Mouse (Mus musculus): Measurements from ENCODE around the gene Cacnb3. TPM values are rescaled to one million over a fixed set of nuclear protein-coding genes. Genes with fewer than 3 reads are reported as not detected.

The Cacnb3 gene
- polyA plus RNA-seq, 2 experiments: 0.42 to 0.85 TPM

- WGBS (ENCODE audit: insufficient replicate concordance): 85% methylated on average over 12 of the region's 12 CpGs
- no peak overlapping the region for H3K4me3 ChIP-seq (ENCODE audit: insufficient read depth in 1 of 2, low read depth in 2 of 2, low read length in 2 of 2)
- no peak for TF ChIP-seq EP300 (IDR thresholded peaks at IDR 0.05; ENCODE audit: low read depth)
- TF ChIP-seq CTCF (IDR thresholded peaks at IDR 0.05; ENCODE audit: low read depth): no peak
- ATAC-seq (ENCODE audit: insufficient read depth) (peak; percentile 24; the same call in 1 of the 2 replicates), DNase-seq (ENCODE audit: low read depth in 3 of 3, low spot score in 3 of 3) (no peak)
- H3K9me3 ChIP-seq (ENCODE audit: control insufficient read depth, low read length): no peaks in the 10 kb centered on the region
- H3K27me3 ChIP-seq (ENCODE audit: control insufficient read depth, insufficient read depth, low read length): peaks cover 4% of the 10 kb centered on the region
- no peak overlapping the region for H3K27ac ChIP-seq
- H3K9ac ChIP-seq (replicated peaks): no peak overlapping the region
- peaks cover 34% of the 10 kb centered on the region for H3K36me3 ChIP-seq (replicated peaks; ENCODE audit: control insufficient read depth, insufficient read depth, low read depth)
- H3K4me2 ChIP-seq (ENCODE audit: low read depth): no peak overlapping the region
- H3K4me1 ChIP-seq (replicated peaks; ENCODE audit: control insufficient read depth in 2 of 2, insufficient read depth in 2 of 2, low read length in 1 of 2): no peaks in the 10 kb centered on the region
These were observed 13.8 kb downstream of the Cacnb3 start for GRCm38 (mm10) chr15:98644406-98644805.

GRCm38 (mm10) chr15:98645057-98646026 lies 14.7 kb downstream of the Cacnb3 start:
- Histone ChIP-seq H3K4me1 (replicated peaks; ENCODE audit: control insufficient read depth in 2 of 2, insufficient read depth in 2 of 2, low read length in 1 of 2) (no peaks in the 10 kb centered on the region), H3K9me3 (ENCODE audit: control insufficient read depth, low read length) (no peaks in the 10 kb centered on the region), H3K36me3 (replicated peaks; ENCODE audit: control insufficient read depth, insufficient read depth, low read depth) (peaks cover 44% of the 10 kb centered on the region), H3K27ac (no peak overlapping the region), H3K4me3 (ENCODE audit: insufficient read depth in 1 of 2, low read depth in 2 of 2, low read length in 2 of 2) (no peak overlapping the region), H3K27me3 (ENCODE audit: control insufficient read depth, insufficient read depth, low read length) (peaks cover 2% of the 10 kb centered on the region; the same call in 1 of the 2 replicates), H3K9ac (replicated peaks) (no peak overlapping the region), H3K4me2 (ENCODE audit: low read depth) (no peak overlapping the region)
- ATAC-seq (ENCODE audit: insufficient read depth) (no peak), DNase-seq (ENCODE audit: low read depth in 3 of 3, low spot score in 3 of 3) (no peak)
- 88% methylated on average over 24 of the region's 24 CpGs for WGBS (ENCODE audit: insufficient replicate concordance)
- TF ChIP-seq EP300 (IDR thresholded peaks at IDR 0.05; ENCODE audit: low read depth) (no peak), CTCF (IDR thresholded peaks at IDR 0.05; ENCODE audit: low read depth) (no peak)

GRCm38 (mm10) chr15:98646737-98647136 lies 16.1 kb downstream of the Cacnb3 start:
- TF ChIP-seq EP300 (IDR thresholded peaks at IDR 0.05; ENCODE audit: low read depth) (no peak), CTCF (IDR thresholded peaks at IDR 0.05; ENCODE audit: low read depth) (no peak)
- H3K9ac ChIP-seq (replicated peaks): no peak overlapping the region

GRCm38 (mm10) chr15:98647308-98647707 lies 16.7 kb downstream of the Cacnb3 start:
- Histone ChIP-seq H3K4me3 (ENCODE audit: insufficient read depth in 1 of 2, low read depth in 2 of 2, low read length in 2 of 2) (no peak overlapping the region), H3K27ac (no peak overlapping the region), H3K9me3 (ENCODE audit: control insufficient read depth, low read length) (no peaks in the 10 kb centered on the region), H3K4me2 (ENCODE audit: low read depth) (no peak overlapping the region), H3K27me3 (ENCODE audit: control insufficient read depth, insufficient read depth, low read length) (no peaks in the 10 kb centered on the region), H3K36me3 (replicated peaks; ENCODE audit: control insufficient read depth, insufficient read depth, low read depth) (peaks cover 63% of the 10 kb centered on the region), H3K4me1 (replicated peaks; ENCODE audit: control insufficient read depth in 2 of 2, insufficient read depth in 2 of 2, low read length in 1 of 2) (no peaks in the 10 kb centered on the region), H3K9ac (replicated peaks) (no peak overlapping the region)
- DNase-seq (ENCODE audit: low read depth in 3 of 3, low spot score in 3 of 3): no peak
- WGBS (ENCODE audit: insufficient replicate concordance): 82% methylated on average over 10 of the region's 10 CpGs
- no peak for ATAC-seq (ENCODE audit: insufficient read depth)
- TF ChIP-seq EP300 (IDR thresholded peaks at IDR 0.05; ENCODE audit: low read depth): no peak
- TF ChIP-seq CTCF (IDR thresholded peaks at IDR 0.05; ENCODE audit: low read depth): no peak

More at GRCm38 (mm10) chr15:98646737-98647136, 16.1 kb downstream of the Cacnb3 start:
- Histone ChIP-seq H3K4me3 (ENCODE audit: insufficient read depth in 1 of 2, low read depth in 2 of 2, low read length in 2 of 2) (no peak overlapping the region), H3K36me3 (replicated peaks; ENCODE audit: control insufficient read depth, insufficient read depth, low read depth) (peaks cover 57% of the 10 kb centered on the region), H3K27me3 (ENCODE audit: control insufficient read depth, insufficient read depth, low read length) (no peaks in the 10 kb centered on the region; the same call in 1 of the 2 replicates), H3K4me2 (ENCODE audit: low read depth) (no peak overlapping the region), H3K9me3 (ENCODE audit: control insufficient read depth, low read length) (no peaks in the 10 kb centered on the region), H3K4me1 (replicated peaks; ENCODE audit: control insufficient read depth in 2 of 2, insufficient read depth in 2 of 2, low read length in 1 of 2) (no peaks in the 10 kb centered on the region), H3K27ac (no peak overlapping the region)
- 82% methylated on average over 8 of the region's 8 CpGs for WGBS (ENCODE audit: insufficient replicate concordance)
- DNase-seq (ENCODE audit: low read depth in 3 of 3, low spot score in 3 of 3) (no peak), ATAC-seq (ENCODE audit: insufficient read depth) (no peak)

- no peaks in the 10 kb centered on the region for H3K27me3 ChIP-seq (ENCODE audit: control insufficient read depth, insufficient read depth, low read length)
- H3K4me3 ChIP-seq (ENCODE audit: insufficient read depth in 1 of 2, low read depth in 2 of 2, low read length in 2 of 2): no peak overlapping the region
- no peak overlapping the region for H3K4me2 ChIP-seq (ENCODE audit: low read depth)
- ATAC-seq (ENCODE audit: insufficient read depth) (no peak), DNase-seq (ENCODE audit: low read depth in 3 of 3, low spot score in 3 of 3) (no peak)
- TF ChIP-seq EP300 (IDR thresholded peaks at IDR 0.05; ENCODE audit: low read depth) (no peak), CTCF (IDR thresholded peaks at IDR 0.05; ENCODE audit: low read depth) (no peak)
- H3K27ac ChIP-seq: no peak overlapping the region
- WGBS (ENCODE audit: insufficient replicate concordance): 84% methylated on average over 3 of the region's 3 CpGs
- H3K9me3 ChIP-seq (ENCODE audit: control insufficient read depth, low read length): no peaks in the 10 kb centered on the region
- no peaks in the 10 kb centered on the region for H3K4me1 ChIP-seq (replicated peaks; ENCODE audit: control insufficient read depth in 2 of 2, insufficient read depth in 2 of 2, low read length in 1 of 2)
- H3K36me3 ChIP-seq (replicated peaks; ENCODE audit: control insufficient read depth, insufficient read depth, low read depth): peaks cover 70% of the 10 kb centered on the region
- no peak overlapping the region for H3K9ac ChIP-seq (replicated peaks)
These were observed 17.4 kb downstream of the Cacnb3 start for GRCm38 (mm10) chr15:98648071-98648470.
